Mouse (Mus musculus) lung, embryonic 16.5 days (tissue): ENCODE results near the gene Gm11037. TPM values are rescaled to one million over a fixed set of nuclear protein-coding genes. Genes with fewer than 3 reads are reported as not detected.
A peak's percentile ranks its signal among the peaks of the same experiment; 100 is the strongest.

Experiments
- ATAC-seq: fragments of 200-750 bp; cut with Nextera tagmentation; 2 replicates; pipeline ENCODE4 v1.8.0; 2017; ENCODE audit warnings: low read depth, mild to moderate bottlenecking, moderate library complexity
- H3K27ac ChIP-seq: fragments of 300-500 bp; sonication (generic); 2 replicates; pipeline ENCODE4 v1.5.1; 2014; ENCODE audit warnings: mild to moderate bottlenecking, control low read depth, low read length
- H3K27me3 ChIP-seq: fragments of 300-500 bp; sonication (generic); 2 replicates; pipeline ENCODE4 v1.6.1; 2014; ENCODE audit warnings: low read depth, low read length, mixed read lengths; ENCODE audit not compliant: control insufficient read depth, insufficient read depth
- H3K36me3 ChIP-seq: fragments of 300-500 bp; sonication (generic); 2 replicates; pipeline ENCODE4 v1.6.1; 2014; ENCODE audit warnings: low read length; ENCODE audit not compliant: control insufficient read depth, insufficient read depth
- H3K4me1 ChIP-seq: fragments of 300-500 bp; sonication (generic); replicated peaks from 2 replicates; pipeline ENCODE4 v1.6.1; 2014; ENCODE audit warnings: low read length, mixed read lengths; ENCODE audit not compliant: control insufficient read depth, insufficient read depth
- H3K4me2 ChIP-seq: fragments of 300-500 bp; sonication (generic); 2 replicates; pipeline ENCODE4 v1.6.1; 2014; ENCODE audit warnings: low read depth, low read length, control low read depth
- H3K4me3 ChIP-seq: fragments of 300-500 bp; sonication (generic); 2 replicates; pipeline ENCODE4 v1.5.1; 2014; ENCODE audit warnings: mild to moderate bottlenecking, low read length, control low read depth
- H3K9ac ChIP-seq: fragments of 300-500 bp; sonication (generic); 2 replicates; pipeline ENCODE4 v1.6.1; 2014; ENCODE audit warnings: low read length, control low read depth
- H3K9me3 ChIP-seq: fragments of 300-500 bp; sonication (generic); 2 replicates; pipeline ENCODE4 v1.6.1; 2016; ENCODE audit warnings: low read length; ENCODE audit not compliant: control insufficient read depth
- WGBS: fragments of 180-500 bp; shearing (Covaris S2); extraction: QIAGEN DNeasy Blood & Tissue Kit; methylation state at CpG from one replicate; pipeline ENCODE4 v1.1.7; 2014; 5-methylcytosine and 5-hydroxymethylcytosine counted together
- polyA plus RNA-seq: library from polyadenylated mRNA; unstranded; fragments of >200 nt; fragmentation: Nextera tagmentation; extraction: Ambion mirVana; gene quantifications from 2 replicates; pipeline ENCODE4 v1.2.1, GENCODE M21; 2015

Gm11037 gene
- polyA plus RNA-seq, 1 experiment from 2014 or later = not detected

- peak overlapping the region; percentile 87 for H3K4me3 ChIP-seq
- no peaks in the 10 kb centered on the region for H3K9me3 ChIP-seq
- peak overlapping the region; percentile 93 for H3K4me2 ChIP-seq
- peak overlapping the region; percentile 67 for H3K27ac ChIP-seq
- no peaks in the 10 kb centered on the region for H3K27me3 ChIP-seq
- no peaks in the 10 kb centered on the region for H3K36me3 ChIP-seq
- peak; percentile 59 for ATAC-seq
- WGBS = under 1% methylated on average over 18 of the region's 18 CpGs
- peak overlapping the region; percentile 84 for H3K9ac ChIP-seq
- H3K4me1 ChIP-seq = peaks cover 10% of the 10 kb centered on the region
Observed at GRCm38 (mm10) chr2:131159491-131159910, 26.2 kb downstream of the Gm11037 start.

GRCm38 (mm10) chr2:131159938-131160581 is 26.8 kb downstream of the Gm11037 start, which contains the start of gene 1700037H04Rik:
Gene 1700037H04Rik (minus strand): TSS chr2:131160081.
- Histone ChIP-seq H3K4me3 (peak within 1 kb of the TSS; percentile 87), H3K9me3 (no peaks in the 10 kb centered on the region), H3K27me3 (no peaks in the 10 kb centered on the region), H3K36me3 (no peaks in the 10 kb centered on the region), H3K9ac (peak within 1 kb of the TSS; percentile 84), H3K4me2 (peak within 1 kb of the TSS; percentile 93), H3K27ac (peak within 1 kb of the TSS; percentile 86), H3K4me1 (peaks cover 10% of the 10 kb centered on the region)
- ATAC-seq = peak; percentile 98
- under 1% methylated on average over 54 of the region's 54 CpGs for WGBS

DNA sequence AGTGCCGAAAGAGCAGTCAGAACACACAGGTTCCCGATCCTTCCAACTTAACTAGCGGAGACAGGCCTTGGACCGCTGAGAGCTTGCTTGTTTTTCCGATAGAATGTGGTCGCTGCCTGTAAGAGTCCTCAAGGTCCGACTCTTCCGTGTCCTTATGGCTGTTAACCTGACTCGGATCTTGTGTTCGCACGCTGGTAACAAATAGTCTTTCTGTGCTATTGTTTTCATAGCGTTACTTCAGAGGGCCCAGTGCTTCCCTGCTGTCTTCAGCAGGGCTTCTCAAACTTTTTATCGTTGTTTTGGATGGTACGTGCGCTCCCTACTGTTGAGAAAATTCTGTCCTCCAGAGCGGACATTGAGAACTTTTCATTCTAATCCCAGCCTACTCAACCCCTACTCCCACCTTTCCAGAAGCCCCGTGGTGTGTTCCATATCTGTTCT is 27.4 kb downstream of the Gm11037 start:
- ATAC-seq = peak; percentile 13; the same call in 1 of the 2 replicates
- peak overlapping the region; percentile 87 for H3K4me3 ChIP-seq
- peak overlapping the region; percentile 72 for H3K9ac ChIP-seq
- H3K9me3 ChIP-seq = no peaks in the 10 kb centered on the region
- no peaks in the 10 kb centered on the region for H3K36me3 ChIP-seq
- WGBS = under 1% methylated on average over 17 of the region's 17 CpGs
- peak overlapping the region; percentile 86 for H3K27ac ChIP-seq
- peak overlapping the region; percentile 82 for H3K4me2 ChIP-seq
- peaks cover 10% of the 10 kb centered on the region for H3K4me1 ChIP-seq
- H3K27me3 ChIP-seq = no peaks in the 10 kb centered on the region

GRCm38 (mm10) chr2:131163924-131164323 is 30.6 kb downstream of the Gm11037 start:
- no peak overlapping the region for H3K4me2 ChIP-seq
- no peaks in the 10 kb centered on the region for H3K36me3 ChIP-seq
- no peak overlapping the region for H3K9ac ChIP-seq
- no peak for ATAC-seq
- 76% methylated on average over 7 of the region's 7 CpGs for WGBS
- H3K4me1 ChIP-seq = peaks cover 6% of the 10 kb centered on the region
- no peaks in the 10 kb centered on the region for H3K27me3 ChIP-seq
- H3K9me3 ChIP-seq = no peaks in the 10 kb centered on the region
- H3K4me3 ChIP-seq = no peak overlapping the region
- H3K27ac ChIP-seq = no peak overlapping the region

DNA sequence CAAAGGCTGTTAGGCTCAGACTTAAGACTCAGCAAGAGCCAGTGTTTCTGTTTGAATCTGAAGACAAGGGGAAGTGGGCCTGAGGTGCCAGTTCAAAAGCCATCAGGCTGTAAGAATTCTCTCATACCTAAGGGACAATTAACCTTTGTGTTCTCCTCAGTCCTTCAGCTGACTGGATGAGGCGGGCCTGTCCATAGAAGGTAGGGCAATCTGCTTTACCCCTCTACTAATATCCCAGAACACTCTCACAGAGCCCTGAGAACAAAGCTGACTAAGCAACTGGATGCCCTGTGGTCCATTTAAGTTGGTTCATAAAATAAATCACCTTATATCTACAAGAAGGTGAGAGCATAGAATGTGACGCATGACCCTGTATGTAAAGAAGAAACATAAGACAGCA is 32.9 kb downstream of the Gm11037 start:
- Histone ChIP-seq H3K27me3 (peaks cover 8% of the 10 kb centered on the region; the same call in 1 of the 2 replicates), H3K27ac (no peak overlapping the region), H3K4me3 (no peak overlapping the region), H3K36me3 (no peaks in the 10 kb centered on the region), H3K4me2 (no peak overlapping the region), H3K4me1 (no peaks in the 10 kb centered on the region), H3K9me3 (no peaks in the 10 kb centered on the region), H3K9ac (no peak overlapping the region)
- 87% methylated on average over 2 of the region's 2 CpGs for WGBS
- ATAC-seq = no peak

GRCm38 (mm10) chr2:131167984-131168383 is 34.7 kb downstream of the Gm11037 start:
- Histone ChIP-seq H3K9ac (no peak overlapping the region), H3K4me2 (no peak overlapping the region), H3K4me1 (0 out of 2 replicates have a peak, but pooled peaks cover 4% of the 10 kb centered on the region), H3K27ac (no peak overlapping the region), H3K27me3 (peaks cover 26% of the 10 kb centered on the region), H3K9me3 (no peaks in the 10 kb centered on the region), H3K36me3 (no peaks in the 10 kb centered on the region), H3K4me3 (no peak overlapping the region)
- no peak for ATAC-seq
- WGBS = 73% methylated on average over 6 of the region's 6 CpGs

- Histone ChIP-seq H3K9me3 (no peaks in the 10 kb centered on the region), H3K9ac (no peak overlapping the region), H3K36me3 (no peaks in the 10 kb centered on the region), H3K4me1 (peaks cover 4% of the 10 kb centered on the region; the same call in 1 of the 2 replicates), H3K4me2 (no peak overlapping the region), H3K27me3 (peaks cover 26% of the 10 kb centered on the region), H3K4me3 (no peak overlapping the region), H3K27ac (no peak overlapping the region)
- peak; percentile 18; the same call in 1 of the 2 replicates for ATAC-seq
- 68% methylated on average over 1 of the region's 1 CpGs for WGBS
Observed at GRCm38 (mm10) chr2:131168914-131169313, 35.6 kb downstream of the Gm11037 start.

DNA sequence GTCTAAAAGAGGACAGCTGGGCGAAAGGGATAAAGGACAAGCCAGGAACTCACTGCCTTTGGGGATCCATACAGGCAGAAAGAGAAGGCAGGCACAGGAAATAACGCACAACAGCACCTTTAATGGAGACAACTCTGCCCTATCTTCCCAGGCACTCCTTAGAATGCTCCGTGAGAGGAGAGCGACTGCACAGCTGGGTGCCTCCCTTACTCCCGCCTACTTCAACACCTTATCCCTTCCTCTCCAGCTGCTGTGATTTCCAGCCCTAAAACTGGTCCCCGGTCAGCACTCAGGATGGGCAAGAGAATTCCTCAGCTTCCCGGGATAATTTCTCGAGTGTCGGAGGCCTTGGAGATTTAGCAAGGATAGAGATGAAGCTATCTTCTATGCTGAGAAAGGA is 37.6 kb downstream of the Gm11037 start:
- no peak for ATAC-seq
- peak overlapping the region; percentile 49; the same call in 1 of the 2 replicates for H3K4me2 ChIP-seq
- H3K4me1 ChIP-seq = peaks cover 20% of the 10 kb centered on the region
- H3K36me3 ChIP-seq = peaks cover under 1% of the 10 kb centered on the region; the same call in 1 of the 2 replicates
- no peak overlapping the region for H3K27ac ChIP-seq
- peaks cover 26% of the 10 kb centered on the region for H3K27me3 ChIP-seq
- peak overlapping the region; percentile 28 for H3K4me3 ChIP-seq
- WGBS = 24% methylated on average over 9 of the region's 9 CpGs
- no peaks in the 10 kb centered on the region for H3K9me3 ChIP-seq
- peak overlapping the region; percentile 54 for H3K9ac ChIP-seq

- Histone ChIP-seq H3K9ac (peak overlapping the region; percentile 54), H3K27me3 (peaks cover 26% of the 10 kb centered on the region), H3K9me3 (no peaks in the 10 kb centered on the region), H3K36me3 (peaks cover 2% of the 10 kb centered on the region; the same call in 1 of the 2 replicates), H3K27ac (no peak overlapping the region), H3K4me2 (peak overlapping the region; percentile 49), H3K4me3 (peak overlapping the region; percentile 28), H3K4me1 (peaks cover 26% of the 10 kb centered on the region)
- 8% methylated on average over 43 of the region's 43 CpGs for WGBS
- ATAC-seq = peak; percentile 51
Observed at GRCm38 (mm10) chr2:131171401-131172104, 38.3 kb downstream of the Gm11037 start.
